Mouse (Mus musculus) mature B cell (primary cell): ENCODE data around the gene Sars.

Experiments
- in situ Hi-C: fragments of 300-500 bp; cut with MboI; formaldehyde crosslinking; loops from 2 replicates; pipeline ENCODE4 v1.14.3; 2019

Sars gene

GRCm38 (mm10) chr3:108392299-108392698, 52.7 kb downstream of the Sars start:
- in situ Hi-C loops: no loop called here

GRCm38 (mm10) chr3:108389111-108389545, 55.9 kb downstream of the Sars start:
- in situ Hi-C loops: no loop called here

- in situ Hi-C loops: no loop called here
Measured at GRCm38 (mm10) chr3:108386186-108386585, 58.8 kb downstream of the Sars start.

- in situ Hi-C loops: no loop called here
Measured at GRCm38 (mm10) chr3:108384425-108384824, 60.6 kb downstream of the Sars start.

- in situ Hi-C loops: no loop called here
Measured at GRCm38 (mm10) chr3:108383485-108384354, 61.3 kb downstream of the Sars start, which contains the start of gene Psrc1. Psrc1 (plus strand) TSS chr3:108383839.

- in situ Hi-C loops: no loop called here
Measured at GRCm38 (mm10) chr3:108381945-108382875, 62.8 kb downstream of the Sars start.

- in situ Hi-C loops: no loop called here
Measured at GRCm38 (mm10) chr3:108380695-108381094, 64.3 kb downstream of the Sars start.

GRCm38 (mm10) chr3:108378875-108379663, 65.9 kb downstream of the Sars start:
- in situ Hi-C loops: no loop called here
